Comparison of ENCODE assay signal across 8 mouse cellular contexts in genomic region chr4:59002948-59003805, GRCm38 (mm10). TPM values are rescaled to one million over a fixed set of nuclear protein-coding genes. Genes with fewer than 3 reads are reported as not detected.
DNase-seq lines count a peak whose midpoint lies in the region; ATAC-seq and TF ChIP-seq lines count a peak whose summit lies in the region.

Gene Gm20503, plus strand, starts transcription at chr4:59003210.

- under 1% methylated on average over 89 of the region's 89 CpGs for WGBS in embryonic facial prominence, embryonic 15.5 days
- under 1% methylated on average over 78 of the region's 89 CpGs for WGBS in kidney, embryonic 14.5 days
- WGBS in limb, embryonic 14.5 days = 1% methylated on average over 58 of the region's 89 CpGs
- WGBS in midbrain, embryonic 16.5 days = under 1% methylated on average over 86 of the region's 89 CpGs
- WGBS in spleen, adult 2 months = under 1% methylated on average over 88 of the region's 89 CpGs

- peak; percentile 89 for DNase-seq in A20 (ENCODE audit: low read depth, low spot score)
- DNase-seq in heart, adult 9 months (ENCODE audit: low spot score in 2 of 2) = peak; percentile 92 to 93
- peak; percentile 93 for DNase-seq in limb, embryonic 14.5 days (ENCODE audit: low spot score)
- DNase-seq in spleen, adult 2 months (ENCODE audit: low read depth in 1 of 2, low spot score in 2 of 2) = peak; percentile 74 to 91

- no peaks in the 10 kb centered on the region for H3K9me3 ChIP-seq in embryonic facial prominence, embryonic 15.5 days (replicated peaks)
- no peaks in the 10 kb centered on the region for H3K9me3 ChIP-seq in kidney, embryonic 14.5 days (ENCODE audit: control insufficient read depth, low read length)
- no peaks in the 10 kb centered on the region for H3K9me3 ChIP-seq in limb, embryonic 14.5 days (ENCODE audit: control insufficient read depth, low read length)
- no peaks in the 10 kb centered on the region for H3K9me3 ChIP-seq in midbrain, embryonic 16.5 days (replicated peaks; ENCODE audit: control insufficient read depth, low read length, poor library complexity, severe bottlenecking)

- TF ChIP-seq CTCF in bone marrow macrophage, adult 2 months (IDR thresholded peaks at IDR 0.05; ENCODE audit: low read depth, low read length) = no peak
- TF ChIP-seq CTCF in spleen, adult 2 months (IDR thresholded peaks at IDR 0.05; ENCODE audit: extremely low read depth, insufficient read depth, insufficient read length, insufficient replicate concordance) = no peak

- peak within 1 kb of the TSS; percentile 72 for H3K4me3 ChIP-seq in bone marrow macrophage, adult 2 months (ENCODE audit: insufficient read depth, low read length)
- peak within 1 kb of the TSS; percentile 80 for H3K4me3 ChIP-seq in embryonic facial prominence, embryonic 15.5 days (replicated peaks)
- peak within 1 kb of the TSS; percentile 88 for H3K4me3 ChIP-seq in kidney, embryonic 14.5 days (ENCODE audit: low read length)
- H3K4me3 ChIP-seq in limb, embryonic 14.5 days (replicated peaks; ENCODE audit: low read length) = peak within 1 kb of the TSS; percentile 99
- peak within 1 kb of the TSS; percentile 56 for H3K4me3 ChIP-seq in midbrain, embryonic 16.5 days (ENCODE audit: low read depth, low read length)
- H3K4me3 ChIP-seq in spleen, adult 2 months (ENCODE audit: extremely low read depth, insufficient read depth, insufficient read length) = peak within 1 kb of the TSS; percentile 87

- peaks cover 25% of the 10 kb centered on the region for H3K4me1 ChIP-seq in bone marrow macrophage, adult 2 months (ENCODE audit: control insufficient read depth, insufficient read depth, low read length)
- H3K4me1 ChIP-seq in embryonic facial prominence, embryonic 15.5 days = peaks cover 38% of the 10 kb centered on the region
- peaks cover 5% of the 10 kb centered on the region; the same call in 1 of the 2 replicates for H3K4me1 ChIP-seq in kidney, embryonic 14.5 days (ENCODE audit: control insufficient read depth, insufficient read depth, low read length)
- peaks cover 18% of the 10 kb centered on the region for H3K4me1 ChIP-seq in limb, embryonic 14.5 days (ENCODE audit: control insufficient read depth, insufficient read depth, low read length)
- peaks cover 32% of the 10 kb centered on the region for H3K4me1 ChIP-seq in midbrain, embryonic 16.5 days (ENCODE audit: control insufficient read depth, insufficient read depth, low read length)
- peaks cover 6% of the 10 kb centered on the region; the same call in 1 of the 2 replicates for H3K4me1 ChIP-seq in spleen, adult 2 months (ENCODE audit: control insufficient read depth, insufficient read depth, insufficient read length)

- H3K27ac ChIP-seq in bone marrow macrophage, adult 2 months (ENCODE audit: insufficient read depth, low read depth, low read length) = no peak within 1 kb of the TSS
- peak within 1 kb of the TSS; percentile 85 for H3K27ac ChIP-seq in embryonic facial prominence, embryonic 15.5 days (replicated peaks)
- H3K27ac ChIP-seq in kidney, embryonic 14.5 days (ENCODE audit: low read depth, low read length) = peak within 1 kb of the TSS; percentile 80
- peak within 1 kb of the TSS; percentile 74 for H3K27ac ChIP-seq in limb, embryonic 14.5 days (replicated peaks; ENCODE audit: low read depth, low read length)
- H3K27ac ChIP-seq in midbrain, embryonic 16.5 days (ENCODE audit: low read length) = peak within 1 kb of the TSS; percentile 86
- H3K27ac ChIP-seq in spleen, adult 2 months (ENCODE audit: insufficient read depth, low read length) = peak within 1 kb of the TSS; percentile 68

- no peaks in the 10 kb centered on the region for H3K36me3 ChIP-seq in embryonic facial prominence, embryonic 15.5 days
- H3K36me3 ChIP-seq in kidney, embryonic 14.5 days (ENCODE audit: control insufficient read depth, insufficient read depth, low read length) = no peaks in the 10 kb centered on the region
- no peaks in the 10 kb centered on the region for H3K36me3 ChIP-seq in limb, embryonic 14.5 days (ENCODE audit: control insufficient read depth, insufficient read depth, low read length)
- H3K36me3 ChIP-seq in midbrain, embryonic 16.5 days (ENCODE audit: control insufficient read depth, insufficient read depth, low read length) = no peaks in the 10 kb centered on the region
- no peaks in the 10 kb centered on the region for H3K36me3 ChIP-seq in spleen, adult 2 months (ENCODE audit: control insufficient read depth, insufficient read depth, low read length)

- H3K9ac ChIP-seq in embryonic facial prominence, embryonic 15.5 days = peak within 1 kb of the TSS; percentile 91
- H3K9ac ChIP-seq in kidney, embryonic 14.5 days (ENCODE audit: low read depth, low read length) = peak within 1 kb of the TSS; percentile 91
- peak within 1 kb of the TSS; percentile 93 for H3K9ac ChIP-seq in limb, embryonic 14.5 days (ENCODE audit: low read depth, low read length, severe bottlenecking)
- peak within 1 kb of the TSS; percentile 89 for H3K9ac ChIP-seq in midbrain, embryonic 16.5 days (ENCODE audit: low read depth, low read length)

- peak; percentile 97 for ATAC-seq in embryonic facial prominence, embryonic 15.5 days (ENCODE audit: insufficient number of reproducible peaks, low FRiP score, low TSS enrichment, low read depth)
- ATAC-seq in kidney, embryonic 14.5 days (ENCODE audit: low FRiP score, low TSS enrichment) = peak; percentile 96
- peak; percentile 98 for ATAC-seq in limb, embryonic 14.5 days (ENCODE audit: low FRiP score, low read depth)
- peak; percentile 99 for ATAC-seq in midbrain, embryonic 16.5 days

- peak within 1 kb of the TSS; percentile 59 for H3K4me2 ChIP-seq in embryonic facial prominence, embryonic 15.5 days (replicated peaks)
- peak within 1 kb of the TSS; percentile 60 for H3K4me2 ChIP-seq in kidney, embryonic 14.5 days (replicated peaks; ENCODE audit: low read depth, low read length)
- peak within 1 kb of the TSS; percentile 81 for H3K4me2 ChIP-seq in limb, embryonic 14.5 days (replicated peaks; ENCODE audit: low read depth, low read length, severe bottlenecking)
- peak within 1 kb of the TSS; percentile 69 for H3K4me2 ChIP-seq in midbrain, embryonic 16.5 days (ENCODE audit: low read length)

- H3K27me3 ChIP-seq in embryonic facial prominence, embryonic 15.5 days = no peaks in the 10 kb centered on the region
- H3K27me3 ChIP-seq in kidney, embryonic 14.5 days (ENCODE audit: control insufficient read depth, insufficient read depth, low read length) = no peaks in the 10 kb centered on the region
- no peaks in the 10 kb centered on the region for H3K27me3 ChIP-seq in limb, embryonic 14.5 days (ENCODE audit: control insufficient read depth, insufficient read depth, low read length)
- H3K27me3 ChIP-seq in midbrain, embryonic 16.5 days (ENCODE audit: control insufficient read depth, insufficient read depth, low read depth, low read length) = no peaks in the 10 kb centered on the region; the same call in 1 of the 2 replicates
- no peaks in the 10 kb centered on the region for H3K27me3 ChIP-seq in spleen, adult 2 months (ENCODE audit: control insufficient read depth, insufficient read depth, low read length)

- peak; percentile 60; the same call in 1 of the 2 replicates for TF ChIP-seq POLR2A in bone marrow macrophage, adult 2 months (IDR thresholded peaks at IDR 0.05; ENCODE audit: borderline replicate concordance, low read depth, low read length)
- TF ChIP-seq POLR2A in limb, embryonic 14.5 days (IDR thresholded peaks at IDR 0.05; ENCODE audit: borderline replicate concordance, extremely low read depth, insufficient read depth, insufficient read length) = peak; percentile 84; the same call in 1 of the 2 replicates
- TF ChIP-seq POLR2A in spleen, adult 2 months (IDR thresholded peaks at IDR 0.05; ENCODE audit: low read depth, low read length) = peak; percentile 67

RNA-seq across cellular contexts. Expression of gene Gm20503, which starts in this region (rescaled TPM):
- 2.6 TPM in 1 of 2 replicates, not detected in the other for polyA plus RNA-seq in bone marrow macrophage, adult 2 months (2012; ENCODE audit: insufficient read depth, insufficient read length, missing spikeins)
- 17.7 and 23.8 TPM in 2 replicates for polyA plus RNA-seq in embryonic facial prominence, embryonic 15.5 days (2015; fragmentation: Nextera tagmentation; extraction: Ambion mirVana)
- polyA plus RNA-seq in kidney, embryonic 14.5 days (2014; fragmentation: Nextera tagmentation; extraction: Ambion mirVana) = 10.8 and 14.6 TPM in 2 replicates
- 0.14 TPM in 1 of 2 replicates, not detected in the other for polyA plus RNA-seq in limb, embryonic 14.5 days (2012; rRNA removed)
- 15.8 and 19.0 TPM in 2 replicates for polyA plus RNA-seq in limb, embryonic 14.5 days (2014; fragmentation: Nextera tagmentation; extraction: Ambion mirVana)
- 6.4 and 7.6 TPM in 2 replicates for polyA plus RNA-seq in midbrain, embryonic 16.5 days (2015; fragmentation: Nextera tagmentation; extraction: Ambion mirVana)
- polyA plus RNA-seq in spleen, adult 2 months (2012; rRNA removed) = not detected in 2 replicates

Comparison
In these comparisons a context has a peak if more than half of its experiments do, and no peak if none do; other contexts are left out.
1. Peak in DNase-seq, H3K4me3 ChIP-seq and H3K27ac ChIP-seq in spleen, adult 2 months; RNA of the gene not detected or under 1 TPM.